Mouse (Mus musculus): ENCODE measurements around the gene Stox1.

Gene Stox1

DNA sequence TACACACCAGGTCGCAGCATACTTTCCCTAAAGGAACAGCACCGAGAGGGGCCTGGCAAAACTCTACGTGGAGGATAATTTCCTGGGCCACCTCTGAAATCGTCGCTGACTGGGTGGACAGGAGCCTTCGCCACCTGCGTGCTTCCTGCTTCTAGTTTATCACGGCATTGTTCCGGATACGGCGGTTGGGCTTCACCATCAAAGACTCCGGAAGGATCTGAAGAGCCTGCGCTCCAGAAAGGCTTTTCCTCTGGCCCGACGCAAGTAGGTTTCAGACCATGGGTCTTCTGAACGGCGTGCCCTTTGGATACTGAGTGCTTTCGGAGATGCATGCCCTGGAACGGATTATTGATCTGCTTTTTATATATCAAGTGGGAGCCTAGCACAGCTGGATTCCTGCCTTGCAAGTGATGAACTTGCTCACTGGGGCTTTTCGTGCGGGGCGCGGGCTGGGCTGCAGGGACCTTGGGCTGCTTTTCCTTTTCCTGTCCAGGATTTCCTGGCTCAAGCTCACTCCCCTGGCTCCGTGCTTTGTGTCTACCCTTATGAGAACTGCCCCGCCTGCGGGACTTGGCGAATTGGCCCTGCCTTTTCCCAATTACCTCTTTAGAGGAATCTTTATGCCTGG is 60.9 kb downstream of the Stox1 start:
- DNase-seq (ENCODE audit: low spot score): no peak

DNA sequence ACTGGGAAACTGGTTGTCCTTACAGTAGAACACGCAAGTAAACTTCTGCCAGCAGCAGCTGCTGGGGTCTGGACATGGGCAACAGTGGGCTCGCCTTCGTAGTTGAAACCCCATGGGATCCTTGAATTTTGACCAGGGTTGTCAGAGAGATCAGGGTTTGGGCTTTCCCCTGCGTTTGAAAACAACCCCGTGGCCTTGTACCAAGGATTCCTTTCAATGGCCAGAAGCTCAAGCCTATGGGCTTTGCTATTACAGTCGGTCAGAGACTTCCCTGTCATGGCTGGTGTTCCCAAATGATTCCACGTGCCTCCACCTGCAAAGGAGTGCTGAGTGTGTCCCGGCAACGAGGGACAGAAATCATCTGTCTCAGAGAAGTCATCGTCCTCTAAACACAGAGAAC is 61.8 kb downstream of the Stox1 start:
- DNase-seq (ENCODE audit: low spot score): no peak

DNA sequence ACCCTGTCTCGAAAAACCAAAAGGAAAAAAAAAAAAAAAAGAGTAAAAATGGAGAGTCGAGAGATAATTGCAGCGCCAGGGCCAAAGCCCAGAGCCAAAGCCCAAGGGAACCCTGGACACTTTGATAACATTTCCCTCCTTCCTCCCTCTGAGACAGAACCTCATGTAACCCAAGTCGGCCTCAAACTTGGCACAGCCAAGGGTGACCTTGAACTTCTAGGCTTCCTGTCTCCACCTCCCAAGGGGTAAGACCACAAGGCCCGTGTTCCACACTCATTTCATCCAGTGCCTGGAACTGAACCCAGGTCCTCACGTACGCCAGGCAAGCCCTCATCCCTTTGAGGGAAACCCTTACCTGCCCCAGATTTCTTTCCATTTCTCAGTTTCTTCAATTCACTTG is 69.2 kb downstream of the Stox1 start:
- DNase-seq (ENCODE audit: low spot score): no peak

DNA sequence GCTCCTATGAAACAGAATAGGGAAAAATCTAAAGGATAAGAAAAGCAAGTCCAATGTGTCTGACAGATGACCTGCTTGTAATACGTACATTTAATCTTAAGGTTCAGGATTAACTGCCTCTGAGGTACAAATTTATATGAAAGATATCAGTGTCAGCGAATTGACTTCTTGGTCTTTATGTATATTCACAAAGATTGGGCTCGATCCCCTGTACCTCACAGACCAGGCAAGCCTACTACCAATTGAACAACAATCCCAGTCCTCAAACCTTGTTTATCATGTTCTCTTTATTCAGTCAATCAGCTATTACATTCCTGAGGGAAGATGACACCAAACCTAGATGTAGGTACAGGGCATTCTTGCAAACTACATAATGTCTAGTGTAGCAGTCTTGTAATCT is 74.0 kb downstream of the Stox1 start:
- DNase-seq (ENCODE audit: low spot score): no peak

DNA sequence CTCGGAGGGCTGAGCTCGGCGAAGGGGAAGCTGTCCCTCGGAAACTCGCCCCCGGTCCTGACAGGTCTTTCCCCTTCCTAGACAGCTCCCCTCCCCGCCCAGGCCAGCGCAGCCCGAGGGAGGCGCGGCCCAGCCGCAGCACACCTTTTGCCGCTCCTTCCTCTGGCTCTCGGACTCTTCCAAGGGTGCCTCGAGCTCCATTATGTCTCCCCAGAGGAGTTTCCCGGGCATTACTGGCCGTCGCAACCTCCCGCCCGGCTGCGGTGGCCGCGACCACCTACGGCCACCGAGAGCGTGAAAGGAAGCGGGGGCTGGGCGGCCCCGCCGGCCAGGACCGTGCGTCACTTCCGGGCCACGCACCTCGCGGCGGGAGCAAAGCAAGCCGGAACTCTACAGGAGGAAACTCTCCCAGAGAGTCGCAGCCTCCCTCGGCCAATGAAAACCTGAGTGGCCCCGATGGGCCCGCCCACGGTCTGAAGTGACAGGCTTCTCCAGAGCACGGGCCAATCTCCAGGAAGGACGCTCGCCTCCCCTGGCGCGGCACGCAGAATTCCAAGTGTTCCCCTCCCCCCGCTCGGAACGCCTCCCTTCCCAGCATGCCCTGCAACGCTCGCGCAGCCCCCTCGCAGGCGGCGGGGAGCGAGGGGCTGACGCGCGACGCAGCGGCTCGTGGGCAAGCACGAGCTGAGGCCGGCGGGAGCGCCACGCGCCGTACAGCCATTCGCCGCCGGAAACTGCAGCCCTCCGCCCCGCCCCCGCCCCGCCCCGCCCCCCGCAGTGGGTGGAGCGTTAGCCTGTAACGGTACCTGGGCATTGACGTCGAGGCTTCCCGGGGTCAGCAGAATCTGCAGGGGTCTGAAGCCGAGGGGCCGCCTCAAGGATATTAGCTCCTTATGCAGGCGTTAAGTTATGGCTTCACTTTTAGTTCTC is 74.8 kb downstream of the Stox1 start, which contains the start of gene Ddx50:
Ddx50 (minus strand) TSS at position 338 of the 930 bp plus-strand sequence.
- peak; percentile 99 for DNase-seq (ENCODE audit: low spot score)

DNA sequence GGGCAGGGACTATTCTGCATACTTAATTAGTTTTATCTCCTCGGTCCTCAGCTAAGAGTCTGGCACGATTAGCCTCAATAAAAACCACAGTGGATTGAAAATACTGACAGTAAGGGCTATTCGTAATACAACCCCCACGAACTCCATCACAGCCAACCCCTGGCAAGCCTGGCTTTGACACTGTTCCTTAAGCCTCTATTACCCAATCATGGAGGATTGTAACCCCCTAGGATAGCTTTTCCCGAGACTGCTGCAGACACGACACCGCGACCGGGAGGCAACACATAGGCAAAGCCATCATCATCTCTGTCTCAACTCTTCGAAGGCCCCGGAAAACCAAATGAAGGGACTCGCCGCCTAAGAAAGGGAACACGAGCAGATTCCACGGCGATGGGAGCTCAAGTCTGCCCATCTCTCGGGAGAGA is 75.6 kb downstream of the Stox1 start:
- peak; percentile 49 for DNase-seq (ENCODE audit: low spot score)
